Mouse (Mus musculus) kidney, postnatal 36 days (tissue): ENCODE data around the gene Pakap.
A peak's percentile ranks its signal among the peaks of the same experiment; 100 is the strongest.

Experiments
- DNase-seq, 2 experiments: peaks; one replicate each; pipeline ENCODE4 v3.0.0; 2021 to 2022; ENCODE audit warnings: mixed read lengths in 2 of 2

The Pakap gene

DNA sequence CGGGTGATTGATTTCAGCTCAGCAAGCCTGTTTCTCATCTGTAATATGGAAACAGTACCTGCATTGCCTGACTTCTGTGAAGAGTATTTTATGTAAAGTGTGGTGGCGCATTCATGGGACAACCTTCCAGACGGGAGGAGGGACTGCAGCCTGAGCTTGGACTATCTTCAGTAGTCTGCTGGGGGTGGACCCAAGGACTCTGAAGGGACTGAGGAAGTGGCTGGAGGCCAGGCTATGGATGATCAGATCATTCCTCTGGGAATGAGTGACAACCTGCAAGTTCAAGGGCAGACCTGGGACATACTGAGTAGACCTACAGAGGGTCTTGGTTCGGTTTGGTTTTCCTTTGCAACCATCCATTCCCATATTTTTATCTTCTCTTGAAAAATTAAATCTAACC, 154.3 kb downstream of the Pakap start:
- peak; percentile 49 to 67 for DNase-seq

DNA sequence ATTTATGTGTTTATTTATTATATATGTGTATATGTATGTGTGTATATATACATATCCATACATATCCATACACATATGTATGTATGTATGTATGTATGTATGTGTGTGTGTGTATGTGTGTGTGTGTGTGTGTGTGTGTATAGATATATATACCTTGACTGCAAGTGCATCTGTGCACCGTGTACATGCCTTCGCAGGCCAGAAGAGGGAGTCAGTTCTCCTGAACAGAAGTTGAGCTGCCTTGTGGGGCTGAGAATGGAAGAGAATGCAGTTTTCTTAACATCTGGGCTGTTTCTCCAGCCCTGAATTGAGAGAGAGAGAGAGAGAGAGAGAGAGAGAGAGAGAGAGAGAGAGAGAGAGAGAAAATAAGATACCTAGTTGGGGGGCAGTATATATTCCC, 155.7 kb downstream of the Pakap start:
- peak; percentile 34 to 60 for DNase-seq

DNA sequence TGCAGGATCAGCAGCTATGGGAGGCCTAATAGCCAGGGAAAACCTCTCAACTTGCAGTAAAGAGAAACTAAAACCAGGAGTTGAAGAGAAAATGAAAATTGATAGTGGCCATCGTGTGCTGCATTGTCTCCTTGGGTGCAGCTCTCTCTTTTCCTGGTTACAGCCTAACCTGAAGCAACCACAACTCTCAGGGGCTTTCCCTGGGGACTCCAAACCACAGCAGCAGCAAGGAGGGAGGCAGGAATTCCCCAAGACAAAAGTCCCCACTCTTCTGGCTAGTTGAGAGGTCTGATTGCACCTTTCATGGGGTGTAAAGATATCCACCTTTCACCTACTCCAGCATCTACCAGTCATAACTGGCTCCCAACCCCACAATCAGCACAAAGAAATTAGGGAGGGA, 157.6 kb downstream of the Pakap start:
- DNase-seq: no peak

DNA sequence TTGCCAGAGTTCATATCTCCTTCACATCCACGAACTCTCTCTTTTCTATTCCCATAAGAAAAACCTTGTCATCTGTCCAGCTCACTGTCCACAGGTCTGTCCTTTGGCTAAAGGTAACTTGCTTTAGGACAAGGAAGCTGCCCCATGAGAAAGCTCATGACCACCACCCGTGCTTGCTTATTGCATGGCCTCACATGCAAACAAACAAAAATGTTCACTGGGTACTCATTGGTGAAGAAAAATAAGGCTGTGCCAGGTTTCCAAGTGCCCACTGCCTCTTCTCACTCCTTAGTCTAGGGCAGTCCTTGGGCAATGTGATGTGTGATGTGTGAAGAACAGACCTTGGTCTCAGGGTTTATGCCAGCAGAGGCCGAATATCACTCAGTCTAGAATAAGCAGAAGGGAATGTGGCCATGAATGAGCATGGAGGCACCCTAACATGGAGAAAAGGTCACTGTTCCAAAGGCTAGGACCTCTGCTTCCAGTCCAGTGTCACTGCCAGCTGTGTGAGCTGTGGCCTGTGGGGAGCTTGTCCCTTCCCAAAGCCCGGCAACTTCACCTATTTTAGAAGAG, 160.7 kb downstream of the Pakap start:
- peak; percentile 28 to 40 for DNase-seq

DNA sequence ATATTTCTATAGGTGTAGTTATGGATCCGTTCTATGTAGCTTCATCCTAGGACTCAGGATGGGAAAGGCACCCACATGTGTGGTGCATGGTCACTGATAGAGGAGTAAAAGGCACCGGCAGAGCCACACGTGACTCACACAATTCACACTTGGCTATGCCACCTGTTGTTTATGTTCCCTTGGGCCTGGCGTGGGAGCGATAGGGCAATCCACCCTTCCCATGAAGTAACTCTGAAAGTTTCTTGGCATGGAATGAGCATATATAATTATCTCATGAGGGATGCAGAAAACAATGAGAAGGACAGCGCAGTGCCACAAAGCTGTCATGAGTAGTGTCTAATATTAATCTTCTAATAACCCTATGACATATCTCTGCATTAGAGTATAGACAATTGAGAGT, 162.1 kb downstream of the Pakap start:
- DNase-seq: no peak

DNA sequence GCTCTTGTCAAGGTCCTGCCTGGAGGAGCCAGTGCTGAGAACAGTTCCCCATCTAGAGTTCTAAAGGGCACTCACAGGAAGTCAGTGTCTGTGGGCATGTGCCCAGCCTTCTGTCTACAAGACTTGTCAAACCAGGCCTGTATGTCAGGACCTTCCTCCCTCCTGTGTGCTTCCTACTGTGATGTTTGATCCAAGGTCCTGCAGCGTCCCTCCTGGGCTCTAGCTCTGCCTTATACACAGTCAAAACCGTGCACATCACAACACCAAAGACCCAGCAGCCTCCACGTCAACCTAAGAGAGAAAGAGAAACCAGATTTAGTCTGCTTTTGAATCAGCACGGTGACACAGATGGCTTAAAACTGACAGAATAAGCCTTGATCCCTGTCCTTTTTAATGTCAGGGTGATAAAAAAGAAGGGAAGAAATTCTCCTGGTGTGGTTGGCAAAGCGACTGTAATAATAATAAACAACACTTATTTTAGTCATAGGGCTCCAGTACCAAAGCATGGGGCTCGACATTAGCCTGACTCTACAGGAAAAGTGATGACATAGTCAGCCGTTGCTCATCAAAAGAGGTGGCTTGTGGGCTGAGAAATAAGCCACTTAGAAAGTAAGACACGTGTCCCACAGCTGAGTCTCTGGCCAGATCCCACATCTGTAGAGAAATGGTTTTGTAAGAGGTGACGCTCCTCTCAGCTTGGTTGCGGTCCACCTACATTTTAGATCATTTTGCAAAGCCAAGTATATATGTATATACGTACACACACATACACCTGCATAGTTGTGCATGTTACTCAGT, 163.0 kb downstream of the Pakap start:
- DNase-seq: peak; percentile 47 to 52

DNA sequence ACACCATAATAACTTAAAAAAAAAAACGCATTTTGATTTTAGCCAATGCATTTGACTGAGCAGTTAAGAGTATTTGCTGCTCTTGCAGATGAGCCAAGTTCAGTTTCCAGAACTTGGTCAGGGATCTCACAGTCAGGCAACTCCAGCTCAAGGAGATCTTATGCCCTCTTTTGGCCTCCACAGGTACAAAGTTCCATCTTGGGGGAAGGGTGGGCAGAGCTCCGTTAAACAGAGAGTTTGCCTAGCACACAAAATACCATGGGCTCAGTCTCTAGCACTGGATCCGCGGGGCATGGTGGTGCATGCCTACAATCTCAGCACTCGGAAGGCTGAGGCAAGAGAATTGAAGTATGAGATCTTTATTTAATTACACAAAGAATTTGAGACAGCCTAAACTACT, 164.4 kb downstream of the Pakap start:
- DNase-seq: peak; percentile 74 to 83

DNA sequence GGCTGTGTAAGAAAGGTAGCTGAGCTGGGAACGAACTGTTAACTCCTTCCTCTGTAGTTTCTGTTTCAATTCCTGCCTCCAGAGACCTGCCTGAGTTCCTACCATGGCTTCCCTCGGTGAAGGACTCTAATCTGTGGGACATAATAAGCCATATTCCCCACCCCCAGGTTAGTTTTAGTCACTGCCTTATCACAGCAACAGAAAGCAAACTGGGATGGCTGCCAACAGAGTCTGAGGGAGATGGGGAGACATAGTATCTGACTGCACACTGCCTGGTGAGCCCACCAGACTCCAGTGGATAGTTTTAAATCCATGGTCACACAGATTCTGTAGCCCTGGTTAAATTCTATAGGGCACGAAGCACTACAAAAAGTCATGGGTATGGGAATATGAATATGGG, 165.5 kb downstream of the Pakap start:
- DNase-seq: peak in 1 of 2 experiments; percentile 46

DNA sequence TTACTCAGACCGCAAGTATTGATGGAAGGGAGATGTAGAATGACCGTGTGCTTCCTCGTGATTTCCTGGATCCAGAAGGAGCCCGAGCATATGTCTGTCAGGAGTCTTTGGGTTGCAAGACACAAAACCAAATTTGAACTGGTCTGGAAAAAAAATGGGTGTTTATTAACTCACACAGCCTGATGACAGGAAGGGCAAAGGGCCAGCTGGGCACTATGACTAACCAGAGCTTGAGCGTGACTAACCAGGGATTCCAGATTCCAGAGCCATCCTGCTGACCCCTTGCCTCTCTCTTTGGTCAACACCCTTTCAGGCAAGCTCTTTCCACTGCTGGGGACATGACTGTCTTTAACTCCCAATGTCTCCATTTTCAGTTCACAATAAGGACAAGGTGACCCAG, 167.4 kb downstream of the Pakap start:
- DNase-seq: peak; percentile 87 to 93

DNA sequence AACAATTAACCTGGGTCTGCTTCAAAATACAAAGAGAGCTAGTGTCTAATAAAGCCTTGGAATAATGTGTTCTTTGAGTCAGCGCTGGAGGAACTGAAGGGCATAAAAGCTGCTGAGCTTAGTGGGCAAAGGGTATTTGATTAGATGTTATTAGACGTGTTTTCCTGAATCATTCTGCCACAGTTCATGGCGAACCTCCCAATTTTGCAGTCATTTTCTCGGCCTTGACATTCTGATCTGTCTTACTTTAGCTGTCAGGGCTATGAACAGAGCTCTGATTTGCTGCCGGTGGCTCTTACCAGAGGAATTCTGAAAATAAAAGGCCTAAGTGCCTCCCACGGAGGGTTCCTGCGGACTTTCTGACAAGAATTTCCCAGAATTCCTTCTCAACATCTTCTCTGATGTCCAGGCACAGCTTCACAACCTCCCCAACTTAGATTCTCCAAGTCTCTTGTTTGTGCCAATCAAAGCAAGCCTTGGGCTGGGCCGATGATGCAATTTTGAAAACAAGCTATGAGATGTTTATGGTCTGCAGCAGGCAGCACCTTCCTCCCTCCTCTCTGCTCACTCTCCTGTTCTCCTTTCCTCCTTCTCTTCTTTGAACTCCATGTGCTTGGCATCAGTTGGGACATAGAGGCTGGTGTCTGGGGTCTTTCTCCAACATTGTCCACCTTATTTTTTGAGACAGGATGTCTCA, 171.0 kb downstream of the Pakap start:
- DNase-seq: no peak

DNA sequence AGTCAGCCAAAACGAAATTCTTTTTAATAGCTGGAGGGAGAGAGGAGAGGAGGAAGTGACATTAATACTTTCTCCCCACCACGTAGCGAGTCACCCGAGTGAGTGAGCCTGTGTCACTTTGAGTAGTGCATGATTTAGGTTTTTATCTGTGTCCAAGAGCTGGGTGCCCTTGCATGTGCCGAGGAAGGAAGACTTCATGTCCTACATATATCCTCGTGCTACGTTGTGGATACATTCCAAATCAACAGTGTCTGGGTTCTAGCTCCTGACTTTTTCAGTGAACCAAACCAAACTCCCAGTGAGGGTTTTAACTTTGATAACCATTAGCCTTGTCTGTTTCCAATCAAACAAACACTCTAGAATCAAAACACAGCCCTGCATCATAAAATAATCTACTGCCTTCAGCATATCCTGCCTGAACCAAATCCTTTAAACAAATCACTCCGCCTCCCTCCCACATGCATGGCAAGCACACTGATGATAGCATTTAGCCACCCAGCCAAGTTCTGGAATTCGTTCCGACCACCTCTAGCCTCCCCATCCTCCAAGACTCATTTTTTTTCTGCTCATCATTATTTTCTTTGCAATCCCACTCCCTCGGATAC, 175.4 kb downstream of the Pakap start:
- DNase-seq: no peak

DNA sequence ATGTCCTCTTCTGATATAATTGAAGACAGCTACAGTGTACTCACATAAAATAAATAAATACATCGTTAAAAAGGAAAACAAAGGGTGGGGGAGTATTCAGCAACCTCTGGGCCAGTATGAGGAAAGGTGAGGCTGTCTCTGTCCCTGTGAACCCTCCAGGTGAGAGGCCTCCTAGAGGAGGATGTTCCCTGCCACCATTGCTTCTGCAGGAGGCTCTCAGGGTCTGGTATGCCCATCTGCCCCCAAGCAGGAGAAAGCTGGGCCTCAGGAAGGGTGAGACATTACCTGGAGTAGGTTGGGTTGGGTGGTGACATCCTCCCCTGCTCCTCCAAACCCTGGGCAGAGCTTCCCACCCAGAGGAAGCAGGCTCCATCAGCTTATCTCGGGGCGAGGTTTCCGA, 182.7 kb downstream of the Pakap start:
- no peak for DNase-seq

DNA sequence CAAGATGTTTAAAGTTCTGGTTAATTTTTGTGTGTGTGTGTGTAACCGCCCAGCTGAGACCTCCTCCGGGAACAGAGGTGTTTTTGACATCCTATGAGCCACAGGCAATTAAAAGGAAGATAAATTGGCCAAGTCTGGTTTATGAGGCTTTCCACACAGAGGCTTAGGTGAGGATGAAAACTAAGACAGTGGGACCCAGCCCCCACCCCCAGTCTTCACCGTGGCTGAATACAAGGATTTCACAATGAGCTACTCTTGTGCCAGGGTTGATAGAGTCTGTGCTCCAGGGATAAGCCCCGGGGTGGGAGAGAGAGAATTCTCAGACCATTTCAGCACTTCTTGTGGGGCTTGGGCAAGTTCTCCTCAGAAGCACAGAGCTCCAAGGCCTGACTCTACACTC, 183.1 kb downstream of the Pakap start:
- DNase-seq: no peak

DNA sequence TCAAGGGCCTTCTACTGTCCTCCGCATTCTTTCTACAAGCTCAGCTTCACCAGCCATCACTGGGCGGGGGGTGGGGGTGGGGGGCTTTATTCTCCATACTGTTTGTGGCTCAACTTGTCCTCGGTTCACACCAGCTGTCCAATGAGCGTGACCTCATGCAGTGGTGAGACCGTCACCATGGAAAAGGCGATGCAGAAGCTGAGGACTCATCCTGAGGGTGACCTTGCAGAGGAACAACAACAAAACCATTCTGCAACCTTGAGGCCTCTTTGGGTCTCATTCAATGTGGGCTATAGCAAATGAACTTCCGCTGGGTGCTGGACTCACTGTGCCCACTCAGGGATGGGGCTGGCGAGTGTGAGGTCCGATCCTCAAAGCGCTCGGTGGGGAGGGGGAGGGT, 183.6 kb downstream of the Pakap start:
- DNase-seq: no peak

DNA sequence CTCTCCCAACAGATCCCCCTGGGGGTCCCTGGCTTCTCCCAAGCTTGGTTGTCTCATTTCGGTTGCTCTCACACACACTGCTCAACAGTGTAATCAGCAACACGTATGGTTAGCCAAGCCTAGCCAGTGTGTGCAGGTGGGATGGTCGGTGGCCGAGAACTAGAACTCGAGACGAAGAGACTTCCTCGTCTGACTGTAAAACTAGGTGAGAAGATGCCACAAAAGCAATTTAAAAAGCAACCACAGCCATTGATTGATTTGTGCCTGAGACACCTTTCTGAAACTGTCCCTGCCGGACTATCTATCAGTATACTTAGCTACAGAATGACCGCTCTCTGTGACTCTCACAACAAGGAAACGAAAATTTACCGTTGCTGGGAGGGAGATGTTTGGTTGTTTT, 187.1 kb downstream of the Pakap start:
- DNase-seq: no peak

DNA sequence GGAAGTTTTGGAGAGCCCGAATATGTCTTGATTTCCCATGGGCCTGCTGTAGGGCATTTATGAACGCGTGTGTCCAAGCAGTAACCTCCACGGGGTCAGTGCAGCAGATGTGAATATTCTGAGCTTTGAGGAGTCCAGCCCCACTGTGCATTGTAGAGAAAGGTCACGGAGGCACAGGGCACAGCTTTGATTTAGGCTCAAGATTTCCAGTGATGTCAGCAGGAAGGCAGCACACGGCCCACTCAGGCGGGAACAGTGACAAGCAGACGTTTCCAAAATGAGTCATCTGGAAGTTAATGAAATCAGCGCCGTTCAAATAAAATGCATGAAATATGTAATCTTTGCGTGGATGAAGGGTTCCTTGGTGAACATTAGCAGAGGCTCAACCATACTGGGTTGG, 190.0 kb downstream of the Pakap start:
- no peak for DNase-seq

DNA sequence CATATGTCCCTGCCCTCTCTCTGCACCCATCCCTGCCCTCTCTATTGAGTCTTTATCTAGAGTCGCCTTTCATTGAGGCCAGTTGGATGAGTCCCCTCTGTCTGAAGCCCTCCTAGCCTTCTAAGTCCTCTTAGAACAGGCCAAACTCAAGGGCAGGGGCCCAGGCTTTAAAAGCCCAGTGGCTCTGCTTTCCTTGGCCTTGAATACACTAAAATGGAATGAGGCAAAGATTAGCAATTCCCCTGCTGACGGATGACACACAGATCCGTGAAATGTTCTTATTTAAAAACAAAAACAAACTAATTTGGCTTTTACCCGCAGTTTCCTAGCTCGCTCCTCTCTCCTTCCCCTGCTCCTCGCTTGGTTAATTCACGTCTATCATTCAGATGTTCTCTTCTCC, 194.4 kb downstream of the Pakap start:
- no peak for DNase-seq

DNA sequence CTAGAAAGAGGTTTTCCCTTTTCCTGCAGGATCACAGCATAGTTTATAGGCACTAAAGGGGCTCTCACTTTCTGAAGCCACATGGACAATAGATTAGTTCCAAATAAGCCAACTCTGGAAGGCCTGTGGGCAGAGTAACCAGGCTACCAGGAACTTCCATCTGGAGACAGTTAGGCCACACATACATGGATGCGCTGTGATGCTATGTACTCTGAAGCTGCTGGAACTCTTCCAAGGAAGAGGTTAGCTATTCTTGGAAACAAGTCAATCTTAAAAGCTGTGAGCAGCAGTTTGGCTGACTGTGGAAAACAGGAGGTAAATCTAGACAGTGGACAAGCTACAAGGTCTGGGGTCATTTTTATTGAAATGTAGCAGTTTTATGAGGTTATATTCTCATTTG, 196.4 kb downstream of the Pakap start:
- peak; percentile 30 to 89 for DNase-seq

DNA sequence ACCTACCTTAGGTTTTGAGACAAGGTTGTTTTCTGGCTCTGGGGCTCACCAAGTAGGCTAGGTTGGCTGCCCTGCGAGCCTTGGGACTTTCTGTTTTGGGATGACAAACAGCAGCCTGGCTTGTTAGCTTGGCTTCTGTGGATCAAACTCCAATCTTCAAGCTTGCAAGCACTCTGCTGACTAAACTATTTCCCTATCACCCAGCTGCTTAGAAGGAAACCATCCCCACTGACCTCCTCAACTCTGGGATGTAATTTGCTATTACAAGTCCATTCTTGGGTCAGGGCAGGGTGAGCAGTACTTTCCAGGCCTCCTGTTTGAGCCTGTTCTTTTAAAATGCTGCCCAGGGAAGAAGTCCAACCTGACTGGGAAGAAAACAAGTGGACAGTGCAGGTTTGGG, 196.9 kb downstream of the Pakap start:
- peak; percentile 64 to 91 for DNase-seq

DNA sequence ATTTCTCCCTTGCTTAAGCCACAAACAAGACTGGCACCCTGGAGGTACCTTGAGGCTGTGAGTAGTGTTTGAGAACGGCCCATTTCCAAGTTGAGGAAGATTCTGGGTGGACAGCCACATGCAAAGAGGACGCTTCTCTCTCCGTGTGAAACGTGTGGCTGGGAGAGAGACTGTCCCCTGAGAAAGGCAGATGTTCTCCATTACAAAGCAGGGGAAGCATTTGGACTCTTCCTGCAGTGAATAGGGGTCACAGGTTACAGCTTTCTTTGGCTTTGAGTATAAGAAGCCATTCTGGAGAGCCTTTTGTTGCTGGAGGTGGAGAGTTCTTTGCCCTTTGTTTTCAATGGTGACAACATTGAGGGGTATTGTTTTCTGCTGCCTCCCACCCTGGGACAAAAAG, 197.8 kb downstream of the Pakap start:
- DNase-seq: no peak

DNA sequence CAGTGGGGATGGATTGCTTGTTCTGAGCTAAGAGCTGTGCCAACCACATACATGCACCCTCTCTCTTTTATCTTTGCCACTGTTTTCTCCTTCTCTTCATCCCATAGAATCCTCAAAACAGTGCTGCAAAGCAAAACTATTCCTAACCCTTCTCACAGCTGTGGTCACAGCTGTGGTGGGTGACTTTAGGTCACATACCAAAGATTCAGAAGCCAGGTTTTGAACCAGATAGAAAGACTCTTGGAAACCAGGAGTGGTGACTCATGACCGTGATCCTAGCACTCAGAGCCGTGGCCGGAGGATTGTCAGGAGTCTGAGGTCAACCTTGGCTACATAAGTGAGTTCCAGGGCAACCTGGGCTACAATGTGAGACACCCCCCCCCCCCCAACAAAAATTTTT, 201.0 kb downstream of the Pakap start:
- DNase-seq: no peak

DNA sequence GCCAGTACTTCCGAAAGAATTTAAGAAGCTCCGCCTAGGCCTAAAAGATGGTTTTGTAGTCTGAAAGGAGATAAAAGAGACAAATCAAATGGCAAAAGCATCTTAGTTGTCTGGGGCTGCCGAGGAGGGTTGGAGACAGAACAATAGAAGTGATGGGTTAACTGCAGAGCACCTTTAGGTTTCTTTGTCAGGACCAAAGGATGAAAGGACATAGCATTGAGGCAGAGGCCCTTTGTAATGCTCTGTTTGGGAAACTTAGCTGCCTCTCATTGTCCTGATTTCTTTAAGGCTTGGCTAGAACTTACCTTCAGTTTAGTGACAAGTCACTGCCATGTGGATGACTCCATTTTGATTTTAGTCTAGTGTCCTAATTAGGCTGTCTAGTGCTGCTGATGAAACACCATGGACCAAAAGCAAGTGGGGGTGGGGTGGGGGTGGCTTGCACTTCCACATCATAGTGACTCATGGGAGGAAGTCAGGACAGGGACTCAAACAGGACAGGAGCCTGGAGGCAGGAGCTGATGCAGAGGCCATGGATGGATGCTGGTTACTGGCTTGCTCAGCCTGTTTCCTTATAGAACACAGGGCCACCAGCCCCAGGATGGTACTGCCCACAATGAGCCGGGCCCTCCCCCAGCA, 202.3 kb downstream of the Pakap start:
- DNase-seq: no peak

DNA sequence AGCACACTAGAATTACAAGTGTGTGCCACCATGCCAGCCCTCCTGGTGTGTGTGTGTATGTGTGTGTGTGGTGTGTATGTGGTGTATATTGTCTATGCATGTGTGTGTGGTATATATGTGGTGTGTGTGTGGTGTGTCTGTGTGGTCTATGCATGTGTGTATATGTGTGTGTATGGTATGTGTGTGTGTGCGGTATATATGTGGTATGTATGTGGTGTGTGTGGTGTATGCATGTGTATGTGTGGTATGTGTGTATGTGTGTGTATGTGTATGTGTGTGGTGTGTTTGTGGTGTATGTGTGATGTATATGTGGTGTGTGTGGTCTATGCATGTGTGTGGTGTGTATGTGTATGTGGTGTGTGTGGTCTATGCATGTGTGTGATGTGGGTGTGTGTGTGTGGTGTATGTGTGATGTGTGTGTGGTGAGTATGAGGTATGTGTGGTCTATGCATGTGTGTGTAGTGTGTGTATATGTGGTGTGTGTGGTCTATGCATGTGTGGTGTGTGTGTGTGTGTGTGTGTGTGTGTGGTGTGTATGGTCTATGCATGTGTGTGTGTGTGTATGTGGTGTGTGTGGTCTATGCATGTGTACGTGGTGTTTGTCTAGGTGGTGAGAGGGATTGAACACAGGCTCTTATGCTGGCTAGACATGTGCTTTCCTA, 203.7 kb downstream of the Pakap start:
- no peak for DNase-seq
